Mouse (Mus musculus): ENCODE measurements at regions not wholly inside any gene's neighbourhood (a gene's known extent, or its start where the extent isn't known, plus 50 kb on each side); places are given as distances from the start of the nearest gene placed in this dataset.
A peak's percentile ranks its signal among the peaks of the same experiment; 100 is the strongest.

DNA sequence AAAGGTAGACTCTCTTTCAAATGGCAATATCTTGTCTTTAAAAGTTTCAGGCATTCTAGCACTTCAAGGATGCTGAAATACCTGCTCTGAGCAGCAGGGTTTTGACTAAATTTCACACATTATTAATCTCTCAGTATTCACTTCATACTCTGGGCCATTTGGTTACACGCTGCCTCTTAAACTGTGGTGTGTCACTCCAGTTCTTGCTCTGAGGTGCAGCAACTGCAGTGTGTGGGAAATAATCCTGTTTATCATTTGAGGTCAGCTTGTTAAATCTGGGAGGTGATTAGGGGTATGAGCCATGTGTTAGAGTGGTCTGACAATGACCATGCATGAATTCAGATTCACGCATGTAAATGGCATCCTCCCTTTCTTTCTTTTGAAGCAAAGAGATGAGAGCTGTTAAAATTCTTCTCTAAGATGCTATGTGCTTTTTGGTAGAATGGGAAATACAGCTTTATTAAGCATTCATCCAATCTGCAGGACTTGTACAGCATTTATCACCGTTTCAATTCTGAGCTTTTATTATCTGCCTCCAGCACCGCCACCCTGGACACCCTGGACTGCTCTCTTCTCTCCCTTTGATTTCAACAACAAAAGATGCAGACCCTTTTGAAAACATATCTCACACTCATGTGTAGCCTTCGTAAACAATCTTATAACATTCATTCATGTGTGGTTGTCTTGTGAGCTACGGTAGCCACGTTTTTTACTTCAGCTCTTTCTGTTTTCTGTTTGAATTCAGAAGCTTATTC, 362.4 kb upstream of the Gm38303 start:
- no peak for DNase-seq (ENCODE audit: low spot score in 2 of 2)

DNA sequence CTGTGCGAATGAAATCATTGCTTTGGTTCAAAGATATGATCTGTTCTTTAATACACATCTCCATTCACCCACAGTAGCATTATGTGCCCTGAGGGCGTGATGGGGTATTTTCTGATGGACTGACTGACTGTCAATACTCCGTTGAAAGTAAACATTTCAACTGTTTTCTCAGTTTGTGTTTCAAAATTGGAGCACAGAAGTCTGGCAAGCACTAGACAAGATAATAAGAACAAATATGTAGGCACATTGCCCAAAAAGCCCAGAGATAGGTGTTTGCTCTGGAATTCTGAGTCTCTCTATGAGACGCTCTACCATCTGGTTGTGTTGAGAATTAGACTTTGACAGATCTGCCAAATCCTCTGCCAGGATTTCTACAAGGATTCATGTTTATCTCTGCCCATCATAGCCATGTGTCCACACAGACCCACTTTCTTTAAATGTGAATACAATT, 350.0 kb upstream of the Gm38303 start:
- DNase-seq (ENCODE audit: low spot score in 2 of 2) = no peak

DNA sequence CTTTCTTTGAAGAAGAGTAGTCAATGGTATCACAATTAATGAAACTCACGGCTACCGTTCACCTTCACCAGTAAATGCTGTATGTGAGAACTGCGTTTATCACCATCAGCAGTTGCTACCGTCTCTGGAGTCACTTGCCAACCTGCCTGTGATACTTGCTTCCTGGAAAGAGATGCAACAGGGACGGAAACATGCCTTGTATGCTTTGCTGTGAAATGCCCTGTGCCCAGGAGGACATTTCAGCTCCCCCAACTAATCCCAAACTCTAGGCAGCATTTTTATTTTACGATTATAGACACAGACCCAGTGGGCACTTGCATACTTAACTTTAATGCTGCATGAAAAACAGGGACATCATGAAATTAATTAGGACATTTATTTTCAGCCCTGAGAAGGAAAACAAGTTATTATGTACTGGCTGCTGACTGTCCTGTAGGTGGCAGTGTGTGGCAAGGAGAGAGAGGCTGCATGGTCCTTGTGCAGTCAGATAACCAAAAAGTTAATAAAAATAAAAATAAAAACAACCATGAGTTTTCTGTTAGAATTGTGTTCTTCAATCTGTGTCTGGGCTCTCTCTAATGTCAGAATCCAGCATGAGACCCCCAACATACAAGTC, 349.5 kb upstream of the Gm38303 start:
- peak in 1 of 2 experiments; percentile 60 for DNase-seq (ENCODE audit: low spot score in 2 of 2)

DNA sequence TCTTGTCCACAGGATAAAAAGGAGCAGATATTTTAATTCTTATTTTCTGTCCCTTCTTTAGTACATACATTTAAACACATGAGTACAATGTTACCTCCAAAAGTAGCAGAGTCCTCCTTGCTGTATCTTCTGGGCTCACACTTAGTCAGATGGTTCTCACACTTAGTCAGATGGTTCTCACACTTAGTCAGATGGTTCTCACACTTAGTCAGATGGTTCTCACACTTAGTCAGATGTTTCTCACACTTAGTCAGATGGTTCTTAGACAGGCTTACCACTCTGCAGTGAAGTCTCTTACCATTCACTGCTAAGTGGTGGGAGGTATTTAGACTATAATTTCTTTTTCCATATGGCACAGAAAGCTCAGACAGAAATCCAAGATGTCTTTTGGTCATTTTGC, 346.5 kb upstream of the Gm38303 start:
- DNase-seq (ENCODE audit: low spot score in 2 of 2) = no peak

DNA sequence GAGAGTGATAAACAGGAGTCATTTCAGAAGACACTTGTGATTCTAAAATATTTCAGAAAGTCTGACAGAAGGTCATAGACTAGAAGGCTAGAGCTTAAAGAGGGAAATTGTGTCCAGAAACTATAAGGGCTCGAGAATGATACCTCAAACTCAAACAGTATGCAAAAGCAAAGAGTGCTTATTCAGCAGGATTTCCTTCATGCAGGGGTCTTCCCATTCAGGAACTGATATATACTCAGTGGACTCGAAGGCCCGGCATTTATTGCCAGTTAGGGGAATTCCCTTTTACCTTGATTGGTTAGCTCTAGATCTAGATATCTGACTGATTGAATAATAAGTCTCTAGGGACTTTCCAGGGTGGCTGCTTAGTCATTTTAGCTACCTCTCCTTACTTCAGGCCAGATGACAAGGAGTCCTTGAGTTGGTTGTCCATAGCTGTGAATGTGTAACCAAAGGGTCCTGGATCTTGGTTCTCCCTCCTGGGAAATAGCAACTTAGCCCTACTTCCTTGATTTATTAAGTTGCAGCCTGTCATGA, 312.6 kb upstream of the Gm38303 start:
- no peak for DNase-seq (ENCODE audit: low spot score in 2 of 2)

Data from urinary bladder, postnatal 4 days (tissue).